Mouse (Mus musculus) ZHBTc4 (cell line): ENCODE data around the gene Nup62cl.

ENCODE experiments used
- DNase-seq: peaks from one replicate; pipeline ENCODE4 v3.0.0-alpha.2; 2011; ENCODE audit warnings: low read depth, low spot score

Gene Nup62cl

DNA sequence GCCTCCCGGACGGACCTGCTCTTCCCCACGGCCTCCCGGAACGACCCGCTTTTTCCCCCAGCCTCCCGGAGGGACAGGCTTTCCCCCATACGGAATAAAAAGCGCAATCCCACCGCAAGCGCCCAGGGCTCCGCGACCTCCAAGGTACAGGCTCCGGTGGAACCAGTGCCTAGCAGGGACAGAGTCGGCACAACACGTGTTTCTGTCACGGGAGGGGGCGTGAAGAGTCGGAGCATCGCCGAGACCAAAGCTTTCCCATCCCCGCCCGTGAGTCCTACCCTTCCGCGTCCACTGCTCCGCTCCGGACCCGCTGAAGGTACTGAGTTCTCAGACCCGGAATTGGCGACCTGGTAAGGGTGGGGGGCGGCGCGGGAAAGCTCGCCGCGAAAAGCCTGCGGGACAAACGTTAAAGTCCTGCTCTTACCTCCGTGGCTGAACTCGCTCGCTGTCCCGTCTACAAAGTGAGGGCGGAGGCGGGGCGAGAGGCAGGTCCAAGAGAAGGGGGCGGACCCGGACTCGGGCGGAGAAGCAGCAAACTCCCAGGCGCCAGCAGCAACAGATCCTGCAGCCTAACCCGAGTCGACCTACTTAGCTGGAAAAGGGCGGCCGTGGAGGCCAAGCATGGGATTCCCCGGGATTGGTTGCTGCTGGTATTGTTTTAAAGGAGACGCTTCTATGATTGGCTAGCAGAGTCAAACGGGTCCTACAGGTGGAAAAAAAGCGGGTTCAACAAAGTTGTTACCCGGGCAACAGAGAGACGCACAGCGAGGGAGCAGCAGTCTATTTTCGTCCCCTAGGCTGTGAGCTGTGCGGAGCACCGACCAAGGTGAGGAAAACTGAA, at the start of gene Nup62cl, which contains the start of gene Pih1h3b:
TSS of gene Nup62cl (minus strand) at position 578 of the 841 bp plus-strand sequence.
TSS of gene Pih1h3b (plus strand) at position 745 of the 841 bp plus-strand sequence.
- peak; percentile 95 for DNase-seq

DNA sequence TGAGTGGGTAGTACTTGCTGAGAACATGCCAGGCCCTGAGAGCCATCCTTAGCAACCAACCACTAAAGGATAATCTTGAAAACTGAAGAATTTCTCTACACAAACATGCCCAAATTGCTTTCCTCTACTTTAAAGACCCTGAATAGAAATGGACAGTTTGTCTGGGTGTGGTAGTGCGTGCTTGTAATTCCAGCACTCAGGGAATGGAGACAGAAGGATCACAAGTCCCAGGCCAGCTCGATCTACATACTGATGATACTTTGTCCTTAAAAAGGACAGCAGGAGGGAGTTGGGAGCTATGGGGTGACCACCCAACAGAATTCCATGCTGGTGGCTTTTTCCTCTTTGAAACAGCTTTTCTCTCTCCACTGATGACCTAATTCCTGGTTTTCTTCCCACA, 31.6 kb upstream of the Nup62cl start:
- DNase-seq: peak; percentile 73

DNA sequence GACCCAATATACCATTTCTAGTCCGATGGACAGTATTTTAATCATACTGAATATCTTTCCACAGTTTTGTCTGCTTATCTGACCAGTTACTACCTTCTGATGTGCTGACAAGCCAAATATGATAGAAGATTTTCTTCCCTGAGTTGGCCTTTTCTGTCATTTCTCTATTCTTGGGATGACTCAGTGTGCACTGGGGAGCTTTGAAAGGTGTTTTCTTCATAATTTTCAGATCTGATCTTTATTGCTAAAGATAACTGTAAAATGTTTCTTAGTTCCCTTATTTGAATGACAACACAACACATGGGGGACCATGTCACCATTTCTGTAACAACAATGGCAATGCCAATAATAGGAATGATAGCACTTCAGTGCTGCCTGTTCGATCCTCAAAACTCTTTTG, 20.0 kb upstream of the Nup62cl start:
- no peak for DNase-seq

DNA sequence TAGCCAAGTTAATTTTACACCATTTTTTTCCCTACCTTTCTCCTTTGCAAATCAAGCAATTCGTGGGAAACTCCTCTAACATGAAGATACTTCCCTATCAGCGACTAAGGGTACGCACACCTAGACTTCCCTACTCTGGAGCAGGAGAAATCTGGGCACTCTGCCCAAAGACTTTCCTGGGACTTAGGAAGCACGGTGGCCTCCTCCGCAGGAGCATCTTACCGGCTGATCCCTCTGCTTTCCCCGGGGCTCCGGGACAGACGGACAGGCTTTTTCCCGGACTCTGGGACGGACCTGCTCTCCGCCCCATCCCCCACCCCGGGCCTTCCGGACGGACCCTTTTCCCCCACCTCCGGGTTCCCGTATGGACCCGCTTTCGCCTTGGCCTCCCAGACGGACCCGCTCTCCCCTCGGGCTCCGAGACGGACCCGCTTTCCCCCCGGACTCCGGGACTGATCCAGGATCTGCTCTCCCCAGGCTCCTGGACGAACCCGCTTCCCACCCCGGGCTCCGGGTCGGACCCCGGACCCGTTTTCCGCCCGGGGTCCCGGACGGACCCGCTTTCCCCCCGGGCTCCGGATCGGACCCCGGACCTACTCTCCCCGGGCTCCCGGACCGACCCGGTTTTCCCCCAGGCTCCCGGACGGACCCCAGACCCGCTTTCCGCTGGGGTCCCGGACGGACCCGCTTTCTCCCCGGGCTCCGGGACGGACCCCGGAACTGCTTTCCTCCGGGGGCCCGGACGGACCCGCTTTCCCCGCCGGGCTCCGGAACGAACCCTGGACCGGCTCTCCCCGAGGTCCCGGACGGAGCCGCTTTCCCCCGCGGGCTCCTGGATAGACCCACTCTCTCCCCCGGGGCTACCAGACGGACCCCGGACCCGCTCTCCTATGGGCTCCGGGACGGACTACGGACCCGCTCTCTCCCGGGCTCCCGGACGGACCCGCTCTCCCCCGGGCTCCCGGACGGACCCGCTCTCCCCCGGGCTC, 1.3 kb downstream of the Nup62cl start:
- peak; percentile 30 for DNase-seq

DNA sequence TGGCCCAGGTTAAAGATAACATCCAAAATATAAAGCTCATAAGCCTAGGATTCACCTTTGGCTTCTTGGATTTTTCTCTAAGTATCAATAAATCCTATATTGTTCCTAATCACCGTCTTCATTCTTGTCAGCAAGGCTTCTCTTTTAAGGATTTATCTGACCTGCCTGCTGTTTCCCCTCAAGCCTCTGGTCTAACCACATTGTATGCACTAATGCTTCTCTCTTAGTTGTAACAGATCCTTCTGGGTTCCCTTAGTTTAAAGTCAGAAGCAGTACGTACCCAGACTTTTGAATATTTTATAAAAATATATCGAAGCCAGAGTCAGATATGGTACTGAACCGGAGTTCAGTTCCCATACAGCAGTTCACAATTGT, 63.8 kb downstream of the Nup62cl start:
- DNase-seq: no peak

DNA sequence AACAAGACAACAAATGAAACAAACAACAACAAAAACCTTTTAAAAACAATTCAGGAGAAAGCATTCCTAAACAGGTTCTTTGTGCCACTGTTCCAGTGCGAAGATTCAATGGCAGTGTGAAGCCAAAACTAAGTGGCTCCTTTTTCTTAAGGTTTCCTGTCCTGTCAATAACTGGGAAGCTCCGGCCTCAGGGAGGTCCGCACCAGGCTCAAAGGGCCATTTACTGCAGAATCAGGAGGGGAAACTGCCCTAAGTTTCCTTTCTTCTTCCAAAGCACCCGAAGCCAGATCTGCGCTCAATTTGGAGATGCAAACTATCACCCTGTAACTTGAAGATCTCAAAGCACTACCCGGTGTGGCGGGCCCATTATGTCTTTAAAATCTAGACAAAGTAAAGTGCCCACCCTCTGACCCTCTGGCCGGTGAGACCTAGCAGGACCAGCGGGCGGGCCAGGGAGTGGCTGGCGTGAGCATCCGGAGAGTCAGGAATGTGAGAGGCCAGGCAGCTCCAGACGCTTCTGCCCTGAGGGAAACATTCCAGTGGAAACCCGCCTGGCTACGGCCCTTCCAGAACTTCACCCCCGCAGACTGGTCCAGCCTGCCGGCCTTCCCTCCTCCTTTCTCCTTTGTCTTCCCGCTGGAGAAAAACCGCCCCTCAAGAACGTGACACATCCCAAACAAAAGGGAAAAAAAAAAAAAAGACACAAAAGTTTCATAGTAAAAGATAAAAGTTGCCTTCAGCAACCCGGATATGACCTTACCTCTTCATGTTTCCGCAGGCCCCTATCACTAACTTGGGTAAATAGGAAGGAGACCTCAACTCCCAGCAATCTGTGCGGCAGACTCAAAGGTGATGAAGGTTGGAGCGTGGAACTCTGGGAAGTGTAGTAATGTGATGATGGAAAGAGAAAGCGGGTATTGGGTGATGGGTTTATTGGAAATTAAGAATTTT, 64.5 kb downstream of the Nup62cl start, which contains the start of gene Rbm41:
TSS of gene Rbm41 (minus strand) at position 856 of the 951 bp plus-strand sequence.
- peak; percentile 94 for DNase-seq

DNA sequence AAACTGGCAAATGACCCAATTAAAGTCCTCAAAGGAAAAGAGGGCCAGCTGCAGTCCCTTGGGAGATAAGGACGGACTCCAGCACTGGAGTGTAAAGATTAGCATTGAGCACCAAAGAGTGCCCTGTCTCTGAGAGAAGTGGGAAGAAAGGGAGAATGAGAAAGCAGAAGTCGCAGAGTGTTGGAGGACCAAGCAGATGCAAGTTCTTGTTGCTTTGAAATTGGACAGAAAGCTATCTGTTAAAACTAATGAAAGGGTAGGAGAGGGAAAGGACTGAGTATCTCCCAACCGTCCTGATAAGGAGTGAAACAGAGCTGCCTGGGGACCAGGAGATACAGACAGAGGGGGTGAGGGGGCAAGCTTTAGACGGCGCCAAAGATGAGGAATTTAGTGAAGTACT, 80.4 kb downstream of the Nup62cl start:
- no peak for DNase-seq
